Mouse (Mus musculus) cerebellum, adult 2 months (tissue): Measurements from ENCODE around the gene Plxdc2. TPM values are rescaled to one million over a fixed set of nuclear protein-coding genes. Genes with fewer than 3 reads are reported as not detected.

Source experiments
- DNase-seq, 2 experiments: peaks; one replicate each; pipeline ENCODE4 v3.0.0; 2021
- H3K27ac ChIP-seq: fragments of 200-500 bp; 2 replicates; pipeline ENCODE4 v1.5.1; 2012; ENCODE audit warnings: low read length, control low read depth, inconsistent platforms; ENCODE audit not compliant: insufficient read depth
- H3K27me3 ChIP-seq: fragments of 200-500 bp; 2 replicates; pipeline ENCODE4 v1.6.1; 2012; ENCODE audit warnings: inconsistent platforms, mild to moderate bottlenecking, low read length, moderate library complexity; ENCODE audit not compliant: control insufficient read depth, insufficient read depth
- H3K4me1 ChIP-seq: fragments of 200-500 bp; 2 replicates; pipeline ENCODE4 v1.6.1; 2011; ENCODE audit warnings: low read length; ENCODE audit not compliant: control insufficient read depth, insufficient read depth
- H3K4me3 ChIP-seq: fragments of 200-500 bp; replicated peaks from 2 replicates; pipeline ENCODE3; 2011; ENCODE audit warnings: mild to moderate bottlenecking, low read depth, low read length, control low read depth; ENCODE audit not compliant: insufficient read depth
- CTCF ChIP-seq: fragments of 200-500 bp; IDR thresholded peaks from 2 replicates; pipeline ENCODE4 v1.5.1; 2011; ENCODE audit warnings: low read depth, mild to moderate bottlenecking, control low read depth, low read length, moderate library complexity, borderline replicate concordance; ENCODE audit not compliant: insufficient read depth
- POLR2A ChIP-seq: fragments of 200-500 bp; IDR thresholded peaks from 2 replicates; pipeline ENCODE4 v1.6.1; 2011; ENCODE audit warnings: low read length, control low read depth, borderline replicate concordance; ENCODE audit not compliant: insufficient read depth
- WGBS: fragments of 180-500 bp; shearing (Covaris S2); methylation state at CpG from one replicate; pipeline ENCODE4 v1.1.7; 2018; 5-methylcytosine and 5-hydroxymethylcytosine counted together
- polyA plus RNA-seq: library from polyadenylated mRNA; depleted of rRNA; stranded (reverse); fragments of >200 nt; gene quantifications from 2 replicates; pipeline ENCODE4 v1.2.3, GENCODE M21; 2012

Gene Plxdc2
- polyA plus RNA-seq, 1 experiment, result 19.1 TPM

DNA sequence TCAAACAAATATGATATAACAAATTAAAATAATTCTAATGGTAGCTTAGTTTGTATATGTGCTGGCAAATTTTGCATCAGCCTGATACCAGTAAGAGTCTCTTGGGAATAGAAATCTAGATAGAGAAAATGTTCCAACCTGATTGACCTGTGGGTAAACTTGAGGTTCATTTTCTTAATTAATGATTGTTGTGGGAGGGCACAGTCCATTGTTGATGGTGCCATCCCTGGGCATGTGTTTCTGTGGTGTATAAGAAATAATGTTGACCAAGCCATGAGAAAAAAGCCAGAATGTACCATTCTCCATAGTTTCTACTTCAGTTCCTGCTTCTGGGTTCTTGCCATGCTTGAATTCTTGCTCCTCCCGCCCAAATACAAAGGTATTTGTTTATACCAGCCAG is 239.3 kb downstream of the Plxdc2 start:
- Histone ChIP-seq H3K4me3 (no peak overlapping the region), H3K27me3 (no peaks in the 10 kb centered on the region), H3K4me1 (no peaks in the 10 kb centered on the region), H3K27ac (no peak overlapping the region)
- 69% methylated on average over 1 of the region's 1 CpGs for WGBS
- TF ChIP-seq POLR2A (no peak), CTCF (no peak)
- DNase-seq, result no peak

DNA sequence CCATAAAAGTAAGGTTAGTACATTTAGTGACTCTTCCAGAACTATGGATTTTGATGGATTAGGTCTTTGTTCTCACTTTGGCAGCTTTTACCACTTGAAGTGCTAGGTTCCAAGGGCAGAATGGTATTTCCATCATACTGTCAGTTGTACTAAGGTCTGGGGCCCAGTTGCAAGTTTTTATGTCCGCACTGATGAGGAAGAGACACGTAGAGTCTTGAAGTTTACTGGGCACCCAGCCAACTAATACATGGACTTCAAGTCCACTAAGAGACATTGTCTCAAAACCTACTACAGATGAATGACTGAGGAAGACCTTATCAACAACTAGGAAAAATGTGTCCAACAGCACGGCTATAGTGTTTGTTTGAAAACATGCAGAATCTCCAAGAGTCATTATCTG is 242.1 kb downstream of the Plxdc2 start:
- 51% methylated on average over 3 of the region's 3 CpGs for WGBS
- Histone ChIP-seq H3K4me1 (no peaks in the 10 kb centered on the region), H3K27me3 (no peaks in the 10 kb centered on the region), H3K4me3 (no peak overlapping the region), H3K27ac (no peak overlapping the region)
- TF ChIP-seq POLR2A, result no peak
- no peak for TF ChIP-seq CTCF
- DNase-seq, result no peak

DNA sequence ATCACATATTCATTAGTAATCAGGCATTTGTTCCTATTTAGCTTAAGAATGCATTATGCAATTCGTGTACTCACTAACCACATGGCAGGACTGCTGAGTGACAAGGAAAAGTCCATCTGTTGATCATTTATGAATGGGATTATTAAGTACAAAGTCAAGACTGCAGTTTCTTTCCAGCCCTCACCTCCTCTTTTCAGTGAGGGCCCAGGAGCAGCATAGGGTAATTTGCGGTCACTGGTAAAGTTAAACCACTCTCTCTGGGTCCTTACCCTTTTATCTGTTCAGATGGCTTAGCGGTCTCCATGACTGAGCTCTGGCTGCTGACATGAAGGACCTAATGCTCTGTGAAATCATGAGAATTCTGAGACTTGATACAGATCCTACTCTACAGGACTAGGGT is 248.2 kb downstream of the Plxdc2 start:
- TF ChIP-seq POLR2A (no peak), CTCF (no peak)
- H3K27ac ChIP-seq, result no peak overlapping the region
- WGBS, result 71% methylated on average over 3 of the region's 3 CpGs
- no peak for DNase-seq
- H3K4me1 ChIP-seq, result no peaks in the 10 kb centered on the region
- no peaks in the 10 kb centered on the region for H3K27me3 ChIP-seq
- no peak overlapping the region for H3K4me3 ChIP-seq

DNA sequence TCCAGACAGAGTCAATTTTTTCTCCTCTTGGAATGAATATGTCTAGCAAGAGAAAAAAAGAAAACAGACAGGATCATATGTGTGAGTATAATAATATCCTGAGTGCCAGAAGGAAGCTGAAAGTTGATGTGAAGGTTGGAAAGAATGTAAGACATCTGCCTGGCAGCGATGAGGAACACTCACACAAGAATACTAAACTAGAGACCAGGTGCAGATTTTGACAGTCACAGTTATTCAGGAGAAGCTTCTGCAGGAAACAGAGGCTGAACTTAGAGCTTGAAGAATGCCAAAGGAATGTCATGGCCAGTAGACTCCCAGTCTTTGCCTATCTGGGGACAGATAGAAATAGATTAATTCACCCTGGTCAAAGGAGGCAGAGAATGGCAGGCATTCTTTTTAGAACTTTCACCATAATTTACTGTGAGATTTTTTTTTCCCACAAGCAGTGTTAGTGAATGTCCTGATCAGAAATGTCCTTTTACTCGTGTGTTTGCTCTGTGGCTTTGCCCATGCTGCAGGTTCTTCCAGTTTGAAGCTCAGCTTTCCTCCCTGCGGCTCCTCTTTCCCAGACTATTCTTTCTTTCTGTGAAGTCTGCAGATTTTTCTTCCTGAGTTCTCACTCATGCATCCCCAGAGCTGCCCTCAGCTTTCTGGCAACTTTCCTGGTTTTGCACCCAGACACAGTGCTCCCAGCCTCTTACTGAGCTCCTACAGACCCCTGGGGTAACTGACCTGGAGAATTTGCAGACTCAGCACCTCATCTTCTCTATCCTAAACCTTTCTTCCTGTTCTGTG is 251.9 kb downstream of the Plxdc2 start:
- WGBS, result 50% methylated on average over 3 of the region's 3 CpGs
- Histone ChIP-seq H3K27me3 (no peaks in the 10 kb centered on the region), H3K4me1 (no peaks in the 10 kb centered on the region), H3K4me3 (no peak overlapping the region), H3K27ac (no peak overlapping the region)
- DNase-seq, result no peak
- no peak for TF ChIP-seq POLR2A

DNA sequence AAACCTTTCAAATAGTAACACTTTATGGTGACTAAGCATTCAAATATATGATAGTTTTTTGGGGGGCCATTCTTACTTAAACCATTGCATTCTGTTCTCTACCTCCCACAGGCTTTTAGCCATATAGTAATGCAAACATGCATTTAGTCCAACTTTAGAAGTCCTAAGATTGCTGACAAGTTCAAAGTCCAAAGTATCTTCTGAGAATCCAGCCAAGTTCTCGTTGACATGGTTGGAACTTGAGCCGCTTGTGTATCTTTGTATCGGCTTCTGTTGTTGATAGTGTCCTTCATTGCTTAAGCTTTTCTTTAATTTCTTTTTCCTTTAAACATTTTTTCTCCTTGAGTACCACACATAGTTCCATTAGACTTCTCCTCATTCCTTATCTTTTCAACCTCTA is 286.0 kb downstream of the Plxdc2 start:
- no peak overlapping the region for H3K27ac ChIP-seq
- no peaks in the 10 kb centered on the region for H3K27me3 ChIP-seq
- no peak for TF ChIP-seq POLR2A
- TF ChIP-seq CTCF, result no peak
- H3K4me3 ChIP-seq, result no peak overlapping the region
- no peak for DNase-seq
- H3K4me1 ChIP-seq, result no peaks in the 10 kb centered on the region
- 96% methylated on average over 3 of the region's 3 CpGs for WGBS

DNA sequence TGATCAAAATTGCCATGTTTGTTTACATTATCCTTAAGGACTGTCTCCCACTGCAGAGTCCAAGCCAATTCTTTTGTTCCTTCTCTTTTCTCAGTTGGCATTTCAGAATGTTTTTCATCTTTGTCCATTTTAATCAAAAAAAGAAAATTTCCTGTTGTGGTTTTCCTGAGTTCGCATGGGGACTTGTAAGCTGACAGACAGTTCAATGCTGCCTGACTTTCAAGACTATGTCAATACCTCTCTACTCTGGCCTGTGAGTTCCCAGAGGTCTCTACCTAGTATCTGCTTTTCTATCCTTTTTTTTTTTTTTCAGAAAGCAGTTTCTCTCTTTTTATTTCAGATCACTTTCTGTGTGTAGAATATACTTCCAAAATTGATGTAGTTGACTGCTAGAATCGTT is 295.6 kb downstream of the Plxdc2 start:
- WGBS, result 94% methylated on average over 2 of the region's 2 CpGs
- no peaks in the 10 kb centered on the region for H3K4me1 ChIP-seq
- TF ChIP-seq POLR2A (no peak), CTCF (no peak)

DNA sequence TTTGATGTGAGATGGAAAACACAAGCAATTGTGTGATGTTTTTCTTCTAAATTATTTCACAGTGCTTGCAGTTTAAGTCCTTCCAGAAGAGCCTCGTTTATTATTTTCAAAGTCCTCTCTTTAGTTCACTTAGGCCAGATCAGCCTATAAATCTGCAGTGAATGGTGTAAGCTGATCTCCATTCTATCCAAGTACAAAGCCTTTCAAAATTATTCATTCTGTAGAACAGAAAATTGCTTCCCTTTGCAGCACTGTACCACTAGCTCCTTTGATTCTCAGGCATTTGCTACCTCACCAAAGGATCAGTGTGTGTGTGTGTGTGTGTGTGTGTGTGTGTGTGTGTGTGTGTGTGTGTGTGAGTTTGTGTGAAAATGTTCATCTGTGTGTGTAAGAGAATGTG is 308.4 kb downstream of the Plxdc2 start:
- Histone ChIP-seq H3K4me1 (no peaks in the 10 kb centered on the region; the same call in 1 of the 2 replicates), H3K27ac (no peak overlapping the region), H3K4me3 (no peak overlapping the region), H3K27me3 (no peaks in the 10 kb centered on the region)
- TF ChIP-seq POLR2A, result no peak
- TF ChIP-seq CTCF, result no peak
- no peak for DNase-seq
- WGBS, result 86% methylated on average over 1 of the region's 1 CpGs

More for the DNA sequence above, 295.6 kb downstream of the Plxdc2 start:
- no peak overlapping the region for H3K4me3 ChIP-seq
- no peak overlapping the region for H3K27ac ChIP-seq
- H3K27me3 ChIP-seq, result no peaks in the 10 kb centered on the region
- no peak for DNase-seq

DNA sequence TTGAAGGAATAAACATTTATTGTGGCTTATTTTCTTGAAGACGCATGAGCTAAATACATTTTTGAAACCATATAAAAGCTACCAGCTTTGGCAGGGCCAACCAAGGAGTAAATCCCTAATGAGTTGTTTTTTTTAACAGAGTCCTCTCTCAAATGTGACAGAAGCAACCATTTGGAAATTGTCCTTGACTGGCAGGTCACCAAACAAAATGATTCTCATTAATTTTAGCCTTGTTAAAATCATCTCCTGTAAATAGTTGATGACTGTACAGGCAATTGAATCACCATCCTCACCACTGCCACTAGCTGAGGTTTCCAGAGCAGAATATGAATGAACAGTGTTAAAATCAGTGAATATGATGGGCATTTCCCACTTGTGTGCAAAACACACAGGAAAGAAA is 312.3 kb downstream of the Plxdc2 start:
- no peak overlapping the region for H3K27ac ChIP-seq
- DNase-seq, result peak in 1 of 2 experiments; percentile 57
- no peaks in the 10 kb centered on the region; the same call in 1 of the 2 replicates for H3K4me1 ChIP-seq
- TF ChIP-seq POLR2A (no peak), CTCF (no peak)
- 39% methylated on average over 1 of the region's 1 CpGs for WGBS
- H3K4me3 ChIP-seq, result no peak overlapping the region
- no peaks in the 10 kb centered on the region for H3K27me3 ChIP-seq

DNA sequence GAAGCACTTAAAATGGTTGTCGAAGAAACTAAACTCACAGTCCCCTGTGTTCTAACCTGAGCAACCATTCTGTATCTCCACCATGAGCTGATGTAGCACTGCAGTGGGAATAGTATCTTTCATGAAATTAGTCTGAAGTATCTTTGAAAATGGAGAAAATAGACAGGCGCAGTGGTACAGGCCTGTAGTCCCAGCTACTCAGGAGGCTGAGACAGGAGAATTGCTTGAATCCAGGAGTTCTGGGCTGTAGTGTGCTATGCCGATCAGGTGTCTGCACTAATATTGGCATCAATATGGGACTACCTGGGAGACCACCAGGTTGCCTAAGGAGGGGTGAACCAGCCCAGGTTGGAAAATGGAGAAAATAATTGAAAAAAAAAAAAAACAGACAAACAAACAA is 326.8 kb downstream of the Plxdc2 start:
- no peak for DNase-seq
- H3K27ac ChIP-seq, result no peak overlapping the region
- H3K4me1 ChIP-seq, result no peaks in the 10 kb centered on the region
- H3K27me3 ChIP-seq, result no peaks in the 10 kb centered on the region
- 98% methylated on average over 3 of the region's 3 CpGs for WGBS
- no peak for TF ChIP-seq CTCF
- no peak for TF ChIP-seq POLR2A
- H3K4me3 ChIP-seq, result no peak overlapping the region
